Mouse (Mus musculus): ENCODE measurements around the gene Rad50.
A peak's percentile ranks its signal among the peaks of the same experiment; 100 is the strongest.

The Rad50 gene

GRCm38 (mm10) chr11:53706934-53707717 lies at the start of gene Rad50:
Gene Rad50, minus strand, starts transcription at chr11:53707319.
- DNase-seq, result peak; percentile 94

GRCm38 (mm10) chr11:53755011-53755595 lies 48.0 kb upstream of the Rad50 start:
- no peak for DNase-seq

GRCm38 (mm10) chr11:53749716-53750352 lies 42.7 kb upstream of the Rad50 start:
- no peak for DNase-seq

- no peak for DNase-seq
Measured at GRCm38 (mm10) chr11:53749306-53749705, 42.2 kb upstream of the Rad50 start.

GRCm38 (mm10) chr11:53748614-53749013 lies 41.5 kb upstream of the Rad50 start:
- DNase-seq, result no peak

GRCm38 (mm10) chr11:53747985-53748384 lies 40.9 kb upstream of the Rad50 start:
- DNase-seq, result no peak

GRCm38 (mm10) chr11:53745260-53745659 lies 38.1 kb upstream of the Rad50 start:
- DNase-seq, result no peak

GRCm38 (mm10) chr11:53742353-53742752 lies 35.2 kb upstream of the Rad50 start:
- no peak for DNase-seq

GRCm38 (mm10) chr11:53737573-53737946 lies 30.4 kb upstream of the Rad50 start:
- DNase-seq, result peak; percentile 50

- peak; percentile 73 for DNase-seq
Measured at GRCm38 (mm10) chr11:53736771-53737572, 29.9 kb upstream of the Rad50 start.

GRCm38 (mm10) chr11:53735682-53736245 lies 28.6 kb upstream of the Rad50 start:
- DNase-seq, result peak; percentile 62

GRCm38 (mm10) chr11:53734970-53735681 lies 28.0 kb upstream of the Rad50 start:
- DNase-seq, result no peak

- DNase-seq, result no peak
Measured at GRCm38 (mm10) chr11:53734431-53734830, 27.3 kb upstream of the Rad50 start.

GRCm38 (mm10) chr11:53733824-53734223 lies 26.7 kb upstream of the Rad50 start:
- no peak for DNase-seq

- no peak for DNase-seq
Measured at GRCm38 (mm10) chr11:53732244-53732643, 25.1 kb upstream of the Rad50 start.

- no peak for DNase-seq
Measured at GRCm38 (mm10) chr11:53731457-53731856, 24.3 kb upstream of the Rad50 start.

- DNase-seq, result no peak
Measured at GRCm38 (mm10) chr11:53720715-53721114, 13.6 kb upstream of the Rad50 start, which contains the start of gene Il5. Gene Il5, plus strand, starts transcription at chr11:53720794.

- no peak for DNase-seq
Measured at GRCm38 (mm10) chr11:53719701-53720100, 12.6 kb upstream of the Rad50 start.

GRCm38 (mm10) chr11:53707718-53708009 lies 545 bp upstream of the Rad50 start:
- no peak for DNase-seq

- DNase-seq, result peak; percentile 30
Measured at GRCm38 (mm10) chr11:53706236-53706933, 734 bp downstream of the Rad50 start.

- no peak for DNase-seq
Measured at GRCm38 (mm10) chr11:53699351-53699750, 7.8 kb downstream of the Rad50 start.

GRCm38 (mm10) chr11:53698521-53698920 lies 8.6 kb downstream of the Rad50 start:
- no peak for DNase-seq
